Mouse (Mus musculus): ENCODE measurements around the gene Fetub. TPM values are rescaled to one million over a fixed set of nuclear protein-coding genes. Genes with fewer than 3 reads are reported as not detected.
"Not testable (repeated sequence)": the region's sequence is repeated elsewhere in the genome, so short reads cannot be mapped to it uniquely, and the experiment has no call there.

Fetub gene
- total RNA-seq, 2 experiments from 2014 or later, result not detected

DNA sequence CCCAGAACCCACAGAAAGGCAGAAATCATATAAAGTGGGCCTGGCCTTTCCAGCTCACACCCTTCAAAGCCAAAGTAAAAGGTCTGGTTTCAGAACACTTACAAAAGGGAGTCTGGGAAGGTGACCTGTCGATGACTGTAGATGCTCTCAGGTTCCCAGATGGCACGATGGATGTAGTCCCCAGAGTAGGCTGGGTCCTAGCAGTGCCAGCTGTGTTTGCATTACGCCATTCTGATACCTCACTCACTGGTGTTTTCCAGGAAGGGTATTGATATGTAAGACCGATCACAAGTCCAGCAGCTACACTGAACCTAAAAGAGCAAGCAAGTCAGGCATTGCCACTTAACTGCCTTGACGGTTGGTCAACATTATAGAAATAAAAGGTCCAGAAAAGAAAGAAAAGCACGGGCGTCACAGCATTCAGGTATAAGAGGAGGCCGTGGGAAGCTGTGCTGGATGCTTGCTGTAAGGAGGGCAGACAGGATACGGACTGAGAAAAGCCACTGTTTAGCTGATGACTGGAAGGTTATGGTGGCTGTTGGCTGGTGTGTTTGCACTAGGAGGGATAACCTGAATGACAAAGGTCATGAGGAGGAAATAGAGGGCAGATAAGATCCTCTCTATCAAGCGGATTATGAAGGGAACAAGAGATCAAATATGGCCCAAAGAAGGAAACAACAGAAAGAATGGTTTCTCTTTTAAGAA lies 18.1 kb upstream of the Fetub start:
- intact Hi-C loops (cut with DNase I), result no loop called here
- no peak for DNase-seq (ENCODE audit: low spot score in 2 of 2)

DNA sequence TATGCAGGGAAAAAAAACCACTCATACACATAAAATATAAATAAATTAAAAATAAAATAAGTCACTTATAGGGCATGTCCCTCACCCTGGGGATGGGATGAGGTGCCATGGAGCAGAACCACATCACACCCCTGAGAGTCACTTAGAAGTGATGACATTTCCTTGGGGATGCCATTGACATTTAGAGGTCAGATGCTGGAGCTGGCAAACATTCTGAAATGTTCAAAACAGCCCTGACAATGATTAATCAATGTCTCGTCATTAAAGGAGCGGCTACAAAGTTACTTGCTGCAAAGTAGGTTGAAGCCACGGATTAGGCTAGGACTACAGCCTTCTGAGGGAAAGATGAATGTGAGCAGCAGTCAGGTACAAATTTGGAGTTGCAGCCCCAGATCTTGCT lies 16.8 kb upstream of the Fetub start:
- DNase-seq (ENCODE audit: low spot score in 2 of 2), result no peak
- intact Hi-C loops (cut with DNase I), result no loop called here

DNA sequence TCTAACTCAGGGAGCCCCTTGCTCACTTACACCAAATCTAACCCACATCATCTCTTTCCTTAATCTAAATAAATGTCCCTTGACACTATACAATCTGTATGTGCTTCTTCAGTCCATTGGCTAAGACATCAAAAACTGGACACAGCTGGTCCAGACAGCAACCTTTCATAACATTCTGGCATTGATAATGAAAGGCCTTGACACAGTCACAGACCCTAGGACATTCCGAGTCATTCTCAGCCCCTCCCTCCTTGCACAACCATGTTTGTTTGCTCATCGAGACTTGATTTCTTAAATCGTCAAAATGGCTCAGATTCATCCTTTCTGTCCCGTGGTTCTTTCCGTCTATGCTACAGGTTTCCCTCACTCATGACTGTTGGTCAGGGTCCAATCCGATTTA lies 8.8 kb upstream of the Fetub start:
- intact Hi-C loops (cut with DNase I), result no loop called here
- DNase-seq (ENCODE audit: low spot score in 2 of 2), result no peak

DNA sequence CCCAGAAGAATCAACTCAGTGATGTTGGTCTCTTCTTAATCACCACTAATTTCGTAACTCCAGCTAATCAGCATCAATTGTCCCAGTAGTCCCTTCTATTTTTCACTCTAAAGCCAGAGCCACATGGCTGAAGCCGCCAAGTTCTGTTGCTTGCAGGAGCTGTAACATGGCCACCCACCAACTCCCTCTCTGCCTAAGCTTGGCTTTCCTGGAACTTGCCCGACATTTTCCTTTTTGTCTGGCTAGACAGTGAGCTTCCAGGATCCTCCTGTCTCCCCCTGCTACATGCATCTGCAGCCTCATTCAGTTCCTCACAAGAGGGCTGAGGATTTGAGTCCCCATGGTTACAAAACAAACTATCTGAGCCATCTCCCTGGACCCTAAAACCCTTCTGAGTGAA lies 6.1 kb upstream of the Fetub start:
- intact Hi-C loops (cut with DNase I), result no loop called here
- peak; percentile 15 to 19 for DNase-seq (ENCODE audit: low spot score in 2 of 2)

DNA sequence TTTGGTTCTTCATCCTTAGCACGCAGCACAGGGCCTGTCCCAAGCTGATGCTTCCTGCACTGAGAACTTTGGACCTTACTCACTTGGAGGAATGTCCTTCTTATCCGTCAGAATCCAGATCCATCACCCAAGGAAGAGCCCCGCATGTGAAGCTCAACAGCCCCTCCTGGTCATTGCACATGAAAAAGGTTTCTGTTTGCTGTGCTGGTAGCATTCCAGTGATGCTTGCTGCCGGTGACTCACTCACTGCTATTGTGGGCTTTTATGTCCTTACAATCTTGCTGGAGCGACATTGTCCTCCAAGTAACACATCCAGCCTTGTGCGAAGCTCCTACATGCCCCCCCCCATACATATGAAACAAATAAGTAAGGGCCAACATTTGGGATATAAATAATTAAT lies 5.2 kb upstream of the Fetub start:
- DNase-seq (ENCODE audit: low spot score in 2 of 2), result no peak
- intact Hi-C loops (cut with DNase I), result no loop called here

DNA sequence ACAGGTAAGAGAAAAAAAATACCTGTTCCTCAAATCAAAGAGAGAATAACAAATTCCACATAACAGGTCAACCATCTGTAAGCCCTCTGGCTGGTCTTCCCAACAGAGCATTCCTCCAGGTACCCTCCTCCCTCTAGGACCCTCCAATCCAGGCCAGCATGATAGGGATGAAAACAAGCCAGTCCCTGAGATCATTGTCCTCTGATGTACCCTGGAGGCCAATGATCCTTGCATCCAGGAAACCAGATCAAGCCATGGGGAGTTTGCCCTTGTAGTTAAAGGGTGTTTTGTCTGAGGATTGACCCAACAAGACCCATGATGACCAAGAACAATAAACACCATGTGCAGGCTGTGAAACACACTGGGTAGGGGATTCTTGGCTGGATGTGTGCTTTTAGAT lies 3.9 kb upstream of the Fetub start:
- no peak for DNase-seq (ENCODE audit: low spot score in 2 of 2)
- intact Hi-C loops (cut with DNase I), result no loop called here

DNA sequence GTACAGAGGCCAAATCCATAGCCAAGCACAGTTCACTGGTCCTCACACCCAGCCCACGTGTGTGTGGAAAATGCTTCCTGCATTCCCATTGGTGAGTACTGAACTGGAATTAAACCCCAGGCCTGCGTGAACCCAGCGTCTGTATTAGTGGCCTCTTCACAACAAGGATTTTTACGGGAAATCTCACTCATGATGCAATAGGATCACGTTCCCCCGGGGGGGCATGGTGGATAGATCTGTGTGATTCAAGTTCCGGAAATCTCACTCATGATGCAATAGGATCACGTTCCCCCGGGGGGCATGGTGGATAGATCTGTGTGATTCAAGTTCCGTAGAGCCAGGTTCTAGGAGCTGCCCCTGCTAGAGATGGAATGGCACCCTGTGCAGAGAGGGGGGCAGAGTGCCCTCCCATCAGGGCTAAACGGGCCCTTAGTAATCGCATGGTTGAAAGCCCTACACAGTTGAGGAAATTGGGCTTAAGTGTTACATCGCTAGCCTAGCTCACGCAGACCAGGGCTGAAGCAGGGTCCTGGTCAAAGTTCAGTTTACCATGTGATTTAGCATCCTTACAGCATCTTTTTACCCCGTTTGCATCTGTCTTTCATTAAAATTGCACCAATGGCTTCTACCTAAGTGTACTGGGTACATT lies 654 bp downstream of the Fetub start:
- intact Hi-C loops (cut with DNase I), result no loop called here
- DNase-seq (ENCODE audit: low spot score in 2 of 2), result no peak

DNA sequence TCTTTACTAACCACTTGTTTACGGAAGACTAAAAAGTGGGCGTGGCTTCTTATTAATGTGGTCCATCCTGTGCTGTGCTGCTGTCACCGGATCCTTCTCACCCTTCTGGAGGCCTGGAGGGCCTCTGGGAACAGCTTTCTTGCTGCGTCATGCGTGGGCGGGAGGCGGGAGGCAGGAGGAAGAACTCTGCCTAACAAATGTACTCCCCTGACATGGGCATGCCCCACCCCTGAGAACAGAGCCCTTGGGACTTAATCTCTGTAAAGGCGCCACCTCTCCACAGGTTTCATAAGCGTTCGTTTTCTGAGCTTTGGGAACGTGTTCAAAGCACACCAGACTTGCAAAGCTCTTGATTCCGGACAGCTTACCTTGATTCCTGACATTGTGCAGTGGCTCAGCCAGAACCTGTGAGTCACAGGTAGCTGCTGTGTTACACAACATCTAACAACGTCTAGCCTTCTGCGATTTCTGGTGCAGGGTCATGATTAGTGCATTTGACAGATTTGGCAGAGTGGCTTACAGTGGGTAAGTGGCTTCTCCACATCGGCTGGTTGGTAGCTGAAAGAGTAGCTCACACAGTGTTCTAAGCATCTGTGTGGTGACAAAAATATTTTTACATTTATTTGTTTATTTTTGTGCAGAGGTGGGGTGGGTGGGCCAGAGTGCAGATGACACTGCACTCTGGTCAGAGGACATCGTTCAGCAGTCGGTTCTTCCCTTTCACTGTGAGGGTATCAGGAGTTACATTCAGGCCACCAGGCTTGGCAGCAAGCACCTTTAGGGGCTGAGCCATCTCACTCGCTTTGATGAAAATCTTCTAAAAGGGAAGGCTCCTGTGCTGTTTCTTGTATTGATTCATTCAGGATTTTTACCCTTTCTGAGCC lies 2.1 kb downstream of the Fetub start:
- intact Hi-C loops (cut with DNase I), result no loop called here

DNA sequence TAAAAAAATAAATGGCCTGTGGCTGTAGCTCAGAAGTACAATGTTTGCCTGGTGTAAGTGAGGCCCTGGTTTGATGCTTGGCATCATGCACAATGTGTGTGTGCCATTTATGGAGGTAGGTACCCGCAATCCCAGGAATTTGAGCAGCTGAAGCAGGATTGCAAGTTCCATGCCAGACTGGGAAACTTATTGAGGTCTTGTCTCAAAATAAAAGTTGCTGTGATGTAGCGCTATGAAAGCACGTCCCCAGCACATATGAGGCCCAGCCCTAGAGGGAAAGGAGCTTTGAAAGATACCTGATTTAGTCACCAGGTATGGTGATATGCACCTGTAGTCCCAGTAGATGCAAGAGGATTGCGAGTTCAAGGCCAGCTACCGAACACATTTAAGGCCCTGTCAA lies 3.6 kb downstream of the Fetub start:
- no peak for DNase-seq (ENCODE audit: low spot score in 2 of 2)
- intact Hi-C loops (cut with DNase I), result no loop called here

More for the DNA sequence above, 2.1 kb downstream of the Fetub start:
- no peak for DNase-seq (ENCODE audit: low spot score in 2 of 2)

DNA sequence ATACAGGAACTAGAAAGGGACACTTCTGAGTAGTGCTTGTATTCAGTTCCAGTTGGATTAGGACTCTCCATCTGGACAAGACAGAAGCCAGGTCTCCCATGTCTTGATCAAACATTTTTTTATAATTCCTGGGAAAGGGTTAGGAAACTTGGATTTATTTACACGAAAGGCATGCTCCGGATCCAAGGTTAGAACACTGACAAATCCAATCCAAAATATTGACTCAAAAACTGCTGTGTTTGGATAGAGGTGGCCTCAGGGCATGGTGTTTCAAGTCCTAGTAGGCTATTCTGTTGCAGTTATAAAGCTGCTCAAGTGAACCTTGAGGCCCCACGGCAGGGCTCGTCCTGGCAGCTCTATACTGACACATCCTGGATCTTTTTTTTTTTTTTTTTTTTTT lies 4.3 kb downstream of the Fetub start:
- intact Hi-C loops (cut with DNase I), result no loop called here
- DNase-seq (ENCODE audit: low spot score in 2 of 2), result no peak

DNA sequence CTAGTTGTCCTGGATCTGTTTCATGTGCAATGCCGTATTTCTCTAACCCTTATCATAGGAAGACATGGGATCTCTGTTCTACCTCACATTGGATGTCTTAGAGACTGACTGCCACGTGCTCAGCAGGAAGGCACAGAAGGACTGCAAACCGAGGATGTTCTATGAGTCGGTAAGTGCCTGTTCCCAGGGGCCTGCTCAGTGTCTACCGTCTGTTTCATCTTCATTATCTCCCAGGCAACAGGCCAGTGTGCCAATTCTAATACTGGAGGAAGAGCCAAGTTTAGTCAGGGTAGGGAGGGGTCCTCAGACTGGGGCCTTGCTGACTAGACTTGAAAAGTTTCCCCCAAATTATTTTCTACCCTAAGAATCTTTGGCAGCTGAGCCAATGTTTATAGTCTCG lies 11.4 kb downstream of the Fetub start:
- no peak for DNase-seq (ENCODE audit: low spot score in 2 of 2)
- intact Hi-C loops (cut with DNase I), result no loop called here

DNA sequence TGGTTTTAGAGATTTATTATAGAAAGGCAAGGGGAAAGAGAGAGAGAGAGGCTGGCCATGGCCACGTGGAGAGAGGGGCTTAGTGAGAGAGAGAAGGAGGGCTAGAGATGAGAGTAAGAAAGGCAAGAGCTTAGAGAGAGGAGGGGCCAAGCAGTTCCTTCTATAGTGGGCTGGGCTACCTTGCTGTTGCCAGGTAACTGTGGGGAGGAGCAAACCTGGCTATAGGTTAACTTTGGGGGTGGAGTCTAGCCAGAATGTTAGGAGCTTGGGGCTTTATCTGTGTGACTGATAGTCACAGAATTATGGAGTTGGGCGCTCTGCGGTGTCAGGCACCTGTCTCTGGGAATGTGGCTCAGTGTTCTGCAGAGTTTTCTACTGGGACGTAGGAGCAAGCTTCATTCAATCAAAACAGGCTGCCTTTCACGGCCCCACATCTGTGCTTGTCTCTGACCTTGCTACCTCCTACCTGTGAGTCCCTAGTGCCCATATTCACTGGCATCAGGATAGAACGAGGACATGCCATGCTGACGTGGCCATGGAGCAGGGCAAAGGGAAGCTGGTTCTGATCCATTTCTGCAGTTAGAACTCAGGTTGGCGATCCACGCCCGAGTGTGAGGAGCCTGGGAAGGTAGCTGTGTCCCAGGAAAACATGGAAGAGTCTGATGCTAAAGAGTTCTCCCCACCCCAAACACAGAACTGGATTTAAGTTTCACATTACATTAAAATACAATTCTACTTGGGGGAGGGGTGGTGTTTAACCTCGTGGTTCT lies 13.5 kb downstream of the Fetub start:
- intact Hi-C loops (cut with DNase I), result no loop called here
- no peak for DNase-seq (ENCODE audit: low spot score in 2 of 2)

DNA sequence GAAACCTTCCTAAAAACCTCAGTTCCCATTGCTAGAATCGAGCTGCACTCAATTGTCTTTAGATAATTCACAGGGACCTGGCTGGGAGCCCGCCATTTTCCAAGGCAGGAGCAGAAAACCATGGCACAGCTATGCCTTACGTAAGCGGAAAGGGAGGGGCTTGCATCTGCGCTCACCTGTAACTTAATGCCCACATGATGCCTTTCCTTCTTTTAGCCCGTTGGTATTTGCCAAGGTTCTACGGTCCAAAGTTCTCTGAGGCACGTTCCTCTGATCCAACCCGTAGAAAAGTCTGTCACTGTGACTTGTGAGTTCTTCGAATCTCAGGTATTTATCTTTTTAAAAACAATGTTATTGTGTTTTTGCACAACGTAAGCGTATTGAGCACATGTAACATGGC lies 19.5 kb downstream of the Fetub start:
- DNase-seq (ENCODE audit: low spot score in 2 of 2), result no peak
- intact Hi-C loops (cut with DNase I), result no loop called here

DNA sequence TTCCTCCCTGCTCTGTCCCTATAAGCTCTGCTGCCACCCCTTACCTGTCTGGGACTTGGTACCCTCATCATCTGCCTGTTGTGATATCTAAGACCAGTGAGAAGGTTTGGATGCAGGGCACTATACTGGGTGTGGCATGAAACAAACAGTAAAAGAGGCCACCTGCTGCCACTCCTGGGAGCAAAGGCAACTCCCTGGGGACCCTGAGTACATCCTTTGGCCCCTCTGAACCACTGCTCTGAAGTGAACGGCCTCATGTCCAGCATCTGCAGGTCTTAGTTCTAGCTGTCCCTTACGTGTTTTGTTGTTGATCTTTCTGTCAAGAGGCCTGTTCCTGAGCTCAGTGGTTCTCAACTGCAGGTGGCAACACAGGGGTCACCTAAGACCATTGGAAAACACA lies 20.4 kb downstream of the Fetub start:
- intact Hi-C loops (cut with DNase I), result no loop called here
- no peak for DNase-seq (ENCODE audit: low spot score in 2 of 2)

DNA sequence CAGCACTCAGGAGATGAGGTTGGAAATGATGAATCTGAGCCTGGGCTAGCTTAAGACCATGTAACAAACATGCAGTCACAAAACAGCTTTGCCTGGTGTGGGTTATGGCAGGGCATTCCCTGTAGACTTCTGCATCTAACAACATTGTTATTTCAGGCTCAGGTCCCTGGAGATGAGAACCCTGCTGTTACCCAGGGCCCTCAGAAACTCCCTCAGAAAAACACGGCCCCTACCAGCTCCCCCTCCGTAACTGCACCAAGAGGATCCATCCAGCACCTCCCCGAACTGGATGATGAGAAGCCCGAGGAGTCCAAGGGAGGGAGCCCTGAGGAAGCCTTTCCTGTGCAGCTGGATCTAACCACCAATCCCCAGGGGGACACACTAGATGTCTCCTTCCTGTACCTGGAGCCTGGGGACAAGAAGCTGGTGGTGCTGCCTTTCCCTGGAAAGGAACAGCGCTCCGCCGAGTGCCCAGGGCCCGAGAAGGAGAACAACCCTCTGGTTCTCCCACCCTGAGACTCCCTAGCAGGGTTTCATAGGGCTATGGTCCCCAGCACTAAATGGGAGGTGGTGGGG lies 21.1 kb downstream of the Fetub start:
- no peak for DNase-seq (ENCODE audit: low spot score in 2 of 2)
- intact Hi-C loops (cut with DNase I), result no loop called here

DNA sequence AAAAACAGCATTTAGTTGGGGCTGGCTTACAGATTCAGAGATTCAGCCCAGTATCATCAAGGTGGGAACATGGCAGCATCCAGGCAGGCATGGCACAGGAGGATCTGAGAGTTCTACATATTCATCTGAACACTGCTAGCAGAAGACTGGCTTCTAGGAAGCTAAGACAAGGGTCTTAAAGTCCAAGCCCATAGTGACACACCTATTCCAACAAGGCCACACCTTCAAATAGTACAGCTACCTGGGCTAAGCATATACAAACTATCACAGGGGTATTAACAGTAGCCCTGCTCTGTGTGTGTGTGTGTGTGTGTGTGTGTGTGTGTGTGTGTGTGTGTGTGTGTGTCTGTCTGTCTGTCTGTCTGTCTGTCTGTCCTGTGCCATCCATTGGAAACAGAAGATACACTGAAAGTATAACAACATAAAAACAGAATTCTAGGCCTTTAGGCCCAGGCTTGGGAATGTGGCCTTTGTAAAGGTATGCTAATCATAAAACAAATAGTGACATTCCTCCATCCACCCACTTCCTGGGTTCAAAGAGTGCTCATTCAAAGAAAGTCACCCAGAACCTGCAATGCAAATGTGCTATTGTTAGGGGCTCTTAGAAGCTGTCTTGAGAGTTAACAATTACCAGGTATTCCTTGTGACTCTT lies 23.8 kb downstream of the Fetub start:
- DNase-seq (ENCODE audit: low spot score in 2 of 2); intact Hi-C loops (cut with DNase I): not testable (repeated sequence)

DNA sequence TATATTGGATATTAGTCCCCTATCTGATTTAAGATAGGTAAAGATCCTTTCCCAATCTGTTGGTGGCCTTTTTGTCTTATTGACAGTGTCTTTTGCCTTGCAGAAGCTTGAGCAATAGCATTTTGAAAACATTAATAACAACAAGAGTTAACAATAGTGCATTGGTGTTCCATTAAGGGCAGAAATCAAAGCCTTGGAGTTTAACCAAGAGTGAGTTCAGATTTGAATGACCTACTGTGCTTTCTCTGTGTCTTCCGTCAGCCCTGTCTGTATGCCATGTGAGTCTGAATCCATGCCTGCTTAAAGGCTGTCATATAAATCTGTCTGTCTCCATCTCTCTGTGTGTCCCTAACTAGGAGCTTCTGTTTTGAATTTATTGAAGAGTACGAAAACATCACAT lies 29.2 kb downstream of the Fetub start:
- DNase-seq (ENCODE audit: low spot score in 2 of 2), result no peak
- intact Hi-C loops (cut with DNase I), result no loop called here

DNA sequence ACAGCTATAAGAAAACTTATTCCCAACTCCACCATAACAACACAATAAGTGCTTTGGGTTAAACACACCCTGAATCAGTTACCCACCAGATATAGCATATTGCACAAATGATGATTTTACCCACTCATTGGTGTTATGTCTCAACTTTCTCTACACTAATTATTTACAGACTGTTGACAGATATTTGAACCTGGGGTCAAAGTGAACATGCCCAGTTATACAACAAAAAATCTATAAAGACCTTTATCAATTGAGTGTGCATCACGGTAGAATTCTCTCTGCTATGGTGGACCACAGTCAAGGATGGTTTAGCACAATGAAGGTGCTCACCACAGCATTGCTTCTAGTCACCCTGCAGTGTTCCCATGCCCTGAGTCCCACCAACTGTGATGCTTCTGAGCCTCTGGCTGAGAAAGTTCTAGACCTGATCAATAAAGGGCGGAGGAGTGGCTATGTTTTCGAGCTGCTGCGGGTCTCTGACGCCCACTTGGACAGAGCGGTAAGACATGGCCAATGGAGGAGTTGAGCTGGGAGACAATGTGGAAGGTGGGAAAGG lies 32.8 kb downstream of the Fetub start, which contains the start of gene Hrg:
Gene Hrg (plus strand): TSS at position 233 of the 556 bp plus-strand sequence.
- intact Hi-C loops (cut with DNase I), result no loop called here

DNA sequence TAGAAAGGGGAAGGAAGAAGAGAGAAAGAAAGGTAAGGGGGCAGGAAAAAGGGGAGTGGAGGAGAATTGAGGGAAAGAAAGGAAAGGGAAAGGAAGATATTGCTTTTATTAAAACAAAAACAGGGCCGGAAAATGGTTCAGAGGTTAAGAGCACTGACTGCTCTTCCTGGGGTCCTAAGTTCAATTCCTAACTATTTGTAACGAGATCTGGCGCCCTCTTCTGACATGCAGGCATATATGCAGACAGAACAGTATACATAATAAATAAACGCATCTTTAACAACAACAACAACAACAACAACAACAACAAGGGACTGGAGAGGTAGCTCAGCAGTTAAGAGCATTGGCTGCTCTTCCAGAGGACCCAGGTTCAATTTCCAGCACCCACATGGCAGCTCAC lies 34.9 kb downstream of the Fetub start:
- intact Hi-C loops (cut with DNase I), result no loop called here
- DNase-seq (ENCODE audit: low spot score in 2 of 2), result no peak

More for the DNA sequence above, 32.8 kb downstream of the Fetub start, which contains the start of gene Hrg:
- no peak for DNase-seq (ENCODE audit: low spot score in 2 of 2)

All from left cerebral cortex, postnatal 36 days (tissue).